In the genomic region with DNA sequence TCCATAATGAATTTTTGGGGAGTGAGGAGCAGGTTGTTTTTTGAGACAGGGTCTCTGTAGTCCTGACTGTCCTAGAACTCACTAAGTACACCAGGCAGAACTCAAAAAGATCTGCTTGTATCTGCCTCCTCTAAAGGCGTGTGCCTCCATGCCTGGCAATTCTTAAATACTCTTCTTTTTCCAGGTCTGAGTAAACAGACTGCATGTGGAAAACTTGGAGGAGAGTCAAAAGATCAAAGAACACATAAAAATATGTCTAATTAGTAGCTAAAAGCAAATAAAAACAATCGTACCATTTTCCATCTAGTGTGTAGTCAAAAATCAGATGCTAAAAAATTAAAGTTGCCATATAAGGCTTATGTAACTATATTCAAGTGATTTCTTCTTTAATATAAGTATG, we compare ENCODE assay signal across 22 mouse cellular contexts.
"Had no signal": no experiment of that assay in that cellular context is flagged by ENCODE, and none has a peak within 500 bp of the region (broad histone marks: within the 10 kb centered on the region; RNA-seq: fewer than 3 reads in every experiment).

No protein-coding gene starts in this region.

- H3K9ac ChIP-seq: heart, embryonic 12.5 days; hindbrain, embryonic 12.5 days; hindbrain, embryonic 14.5 days; intestine, embryonic 15.5 days; kidney, embryonic 15.5 days; limb, embryonic 12.5 days; liver, embryonic 14.5 days had no signal

- DNase-seq: heart, adult 18-20 months; heart, postnatal 10 days; heart, postnatal 4 days; kidney, postnatal 14 days; kidney, postnatal 4 days had no signal

- ATAC-seq: hindbrain, embryonic 16.5 days; inflammation-experienced regulatory T-cells, adult 6 months; intestine, embryonic 15.5 days; intestine, postnatal 0 days had no signal

- H3K27me3 ChIP-seq: heart, embryonic 12.5 days; hindbrain, embryonic 12.5 days; intestine, embryonic 15.5 days; kidney, embryonic 15.5 days; limb, embryonic 12.5 days had no signal

- H3K4me1 ChIP-seq: heart, embryonic 10.5 days; heart, embryonic 12.5 days; hindbrain, embryonic 10.5 days; hindbrain, embryonic 12.5 days; intestine, embryonic 15.5 days; kidney, embryonic 15.5 days; limb, embryonic 10.5 days; limb, embryonic 12.5 days had no signal

- H3K9me3 ChIP-seq: heart, embryonic 10.5 days; heart, embryonic 12.5 days; hindbrain, embryonic 10.5 days; hindbrain, embryonic 12.5 days; intestine, embryonic 15.5 days; kidney, embryonic 15.5 days; limb, embryonic 10.5 days; limb, embryonic 12.5 days had no signal

- H3K27ac ChIP-seq: heart, embryonic 10.5 days; hindbrain, embryonic 10.5 days; hindbrain, embryonic 12.5 days; hindbrain, embryonic 14.5 days; intestine, embryonic 15.5 days; kidney, embryonic 15.5 days; kidney, postnatal 0 days; layer of hippocampus, adult 2 months; left cerebral cortex, adult 2 months; limb, embryonic 10.5 days; limb, embryonic 12.5 days; liver, embryonic 14.5 days had no signal

- H3K4me3 ChIP-seq: heart, embryonic 10.5 days; heart, embryonic 12.5 days; hindbrain, embryonic 10.5 days; hindbrain, embryonic 12.5 days; intestine, embryonic 15.5 days; kidney, embryonic 15.5 days; layer of hippocampus, adult 2 months; left cerebral cortex, adult 2 months; limb, embryonic 10.5 days; limb, embryonic 12.5 days had no signal

- H3K4me2 ChIP-seq: heart, embryonic 12.5 days; hindbrain, embryonic 12.5 days; hindbrain, embryonic 14.5 days; intestine, embryonic 15.5 days; kidney, embryonic 15.5 days; limb, embryonic 12.5 days; liver, embryonic 11.5 days had no signal
